Comparison of ENCODE assay signal across 28 mouse cellular contexts in genomic region chr4:96091869-96092268, GRCm38 (mm10). TPM values are rescaled to one million over a fixed set of nuclear protein-coding genes. Genes with fewer than 3 reads are reported as not detected.
DNase-seq lines count a peak whose midpoint lies in the region; ATAC-seq and TF ChIP-seq lines count a peak whose summit lies in the region.
"Had no signal": no experiment of that assay in that cellular context is flagged by ENCODE, and none has a peak within 500 bp of the region (broad histone marks: within the 10 kb centered on the region; RNA-seq: fewer than 3 reads in every experiment).

No protein-coding gene starts in this region.

- no peak overlapping the region for H3K27ac ChIP-seq in forebrain, postnatal 0 days (ENCODE audit: low read depth, low read length)
- no peak overlapping the region for H3K27ac ChIP-seq in forebrain, embryonic 12.5 days
- no peak overlapping the region for H3K27ac ChIP-seq in midbrain, postnatal 0 days (ENCODE audit: low read depth, low read length)
- H3K27ac ChIP-seq in midbrain, embryonic 11.5 days (ENCODE audit: low read depth, low read length) = no peak overlapping the region
- H3K27ac ChIP-seq: forebrain, embryonic 10.5 days; heart, embryonic 13.5 days; midbrain, embryonic 10.5 days; neural tube, embryonic 15.5 days; stomach, embryonic 15.5 days had no signal

- no peaks in the 10 kb centered on the region for H3K9me3 ChIP-seq in forebrain, postnatal 0 days (ENCODE audit: low read length)
- H3K9me3 ChIP-seq in forebrain, embryonic 12.5 days = no peaks in the 10 kb centered on the region
- H3K9me3 ChIP-seq in midbrain, postnatal 0 days (ENCODE audit: low read length) = no peaks in the 10 kb centered on the region
- no peaks in the 10 kb centered on the region for H3K9me3 ChIP-seq in midbrain, embryonic 11.5 days (ENCODE audit: control insufficient read depth, low read length)
- H3K9me3 ChIP-seq: forebrain, embryonic 10.5 days; G1E; heart, embryonic 13.5 days; midbrain, embryonic 10.5 days; neural tube, embryonic 15.5 days; stomach, embryonic 15.5 days had no signal

- no peaks in the 10 kb centered on the region for H3K36me3 ChIP-seq in forebrain, postnatal 0 days (ENCODE audit: insufficient read depth)
- H3K36me3 ChIP-seq in forebrain, embryonic 12.5 days (replicated peaks) = no peaks in the 10 kb centered on the region
- H3K36me3 ChIP-seq in midbrain, postnatal 0 days (ENCODE audit: insufficient read depth, low read length) = no peaks in the 10 kb centered on the region
- H3K36me3 ChIP-seq in midbrain, embryonic 11.5 days (ENCODE audit: control insufficient read depth, insufficient read depth, low read length) = no peaks in the 10 kb centered on the region
- H3K36me3 ChIP-seq: forebrain, embryonic 10.5 days; G1E; heart, embryonic 13.5 days; midbrain, embryonic 10.5 days; neural tube, embryonic 15.5 days; stomach, embryonic 15.5 days had no signal

- DNase-seq in forebrain, postnatal 0 days = no peak
- peak; percentile 24 for DNase-seq in kidney, adult 9 months
- no peak for DNase-seq in kidney, adult 18-20 months
- no peak for DNase-seq in midbrain, postnatal 0 days (ENCODE audit: low spot score)
- no peak for DNase-seq in midbrain, embryonic 11.5 days (ENCODE audit: low spot score, missing footprints)
- DNase-seq in adrenal gland, adult 2 months = no peak
- DNase-seq: adrenal gland, adult 8-10 months; cerebellum, adult 9-10 months; gastrocnemius, postnatal 10 days; heart, postnatal 14 days; right cerebral cortex, adult 18-20 months; thymus, adult 18-20 months; thymus, postnatal 36 days had no signal

- peak; percentile 27 for TF ChIP-seq CTCF in forebrain, postnatal 0 days (IDR thresholded peaks at IDR 0.05; ENCODE audit: low read depth)
- peak; percentile 46 for TF ChIP-seq CTCF in midbrain, postnatal 0 days (IDR thresholded peaks at IDR 0.05)

- no peak overlapping the region for H3K9ac ChIP-seq in forebrain, postnatal 0 days
- no peak overlapping the region for H3K9ac ChIP-seq in forebrain, embryonic 12.5 days
- H3K9ac ChIP-seq in midbrain, postnatal 0 days (replicated peaks; ENCODE audit: low read length, poor library complexity, severe bottlenecking) = no peak overlapping the region
- H3K9ac ChIP-seq in midbrain, embryonic 11.5 days (ENCODE audit: low read length) = no peak overlapping the region
- H3K9ac ChIP-seq: heart, embryonic 13.5 days; neural tube, embryonic 15.5 days; stomach, embryonic 15.5 days had no signal

- no peak overlapping the region for H3K4me3 ChIP-seq in forebrain, postnatal 0 days (ENCODE audit: low read depth, low read length)
- no peak overlapping the region for H3K4me3 ChIP-seq in forebrain, embryonic 12.5 days (replicated peaks)
- no peak overlapping the region for H3K4me3 ChIP-seq in midbrain, postnatal 0 days (ENCODE audit: low read depth, low read length)
- H3K4me3 ChIP-seq in midbrain, embryonic 11.5 days (ENCODE audit: low read depth, low read length) = no peak overlapping the region
- H3K4me3 ChIP-seq: forebrain, embryonic 10.5 days; heart, embryonic 13.5 days; midbrain, embryonic 10.5 days; neural tube, embryonic 15.5 days; stomach, embryonic 15.5 days had no signal

- no peaks in the 10 kb centered on the region for H3K27me3 ChIP-seq in forebrain, postnatal 0 days (ENCODE audit: insufficient read depth, low read length)
- no peaks in the 10 kb centered on the region for H3K27me3 ChIP-seq in forebrain, embryonic 12.5 days
- no peaks in the 10 kb centered on the region for H3K27me3 ChIP-seq in midbrain, postnatal 0 days (ENCODE audit: insufficient read depth, low read length)
- no peaks in the 10 kb centered on the region for H3K27me3 ChIP-seq in midbrain, embryonic 11.5 days (ENCODE audit: control insufficient read depth, insufficient read depth, low read length)
- H3K27me3 ChIP-seq: heart, embryonic 13.5 days; neural tube, embryonic 15.5 days; stomach, embryonic 15.5 days had no signal

- H3K4me2 ChIP-seq in forebrain, postnatal 0 days (ENCODE audit: low read depth) = no peak overlapping the region
- no peak overlapping the region for H3K4me2 ChIP-seq in forebrain, embryonic 12.5 days
- H3K4me2 ChIP-seq in midbrain, postnatal 0 days (ENCODE audit: low read depth, low read length, poor library complexity, severe bottlenecking) = no peak overlapping the region
- H3K4me2 ChIP-seq in midbrain, embryonic 11.5 days = no peak overlapping the region
- H3K4me2 ChIP-seq: heart, embryonic 13.5 days; neural tube, embryonic 15.5 days; stomach, embryonic 15.5 days had no signal

- H3K4me1 ChIP-seq in forebrain, postnatal 0 days (ENCODE audit: insufficient read depth) = no peaks in the 10 kb centered on the region
- 0 out of 2 replicates have a peak, but pooled peaks cover 3% of the 10 kb centered on the region for H3K4me1 ChIP-seq in forebrain, embryonic 12.5 days
- H3K4me1 ChIP-seq in midbrain, postnatal 0 days (ENCODE audit: insufficient read depth, low read length) = no peaks in the 10 kb centered on the region
- H3K4me1 ChIP-seq in midbrain, embryonic 11.5 days (ENCODE audit: control insufficient read depth, insufficient read depth, low read length) = no peaks in the 10 kb centered on the region
- H3K4me1 ChIP-seq: heart, embryonic 13.5 days; midbrain, embryonic 10.5 days; neural tube, embryonic 15.5 days; stomach, embryonic 15.5 days had no signal

- ATAC-seq in forebrain, postnatal 0 days = no peak
- ATAC-seq in forebrain, embryonic 12.5 days (ENCODE audit: low FRiP score) = no peak
- ATAC-seq in midbrain, postnatal 0 days (ENCODE audit: low FRiP score) = no peak
- no peak for ATAC-seq in midbrain, embryonic 11.5 days (ENCODE audit: low FRiP score)
- ATAC-seq: lung, postnatal 0 days had no signal

RNA-seq across cellular contexts. Expression of gene Cyp2j13, which starts 14.5 kb away (rescaled TPM):
- not detected in 2 replicates for total RNA-seq in forebrain, postnatal 0 days (2014; rRNA removed)
- polyA plus RNA-seq in forebrain, postnatal 0 days (2015; fragmentation: Nextera tagmentation; extraction: Ambion mirVana) = not detected in 2 replicates
- not detected in 2 replicates for polyA plus RNA-seq in forebrain, embryonic 12.5 days (2016; fragmentation: Nextera tagmentation; extraction: Ambion mirVana)
- total RNA-seq in midbrain, postnatal 0 days (2014; rRNA removed) = not detected in 2 replicates
- polyA plus RNA-seq in midbrain, postnatal 0 days (2015; fragmentation: Nextera tagmentation; extraction: Ambion mirVana) = not detected in 2 replicates
- polyA plus RNA-seq in midbrain, embryonic 11.5 days (2014; fragmentation: Nextera tagmentation; extraction: Ambion mirVana) = not detected in 2 replicates
- total RNA-seq in adrenal gland, adult 2 months (2021) = not detected
- polyA plus RNA-seq in adrenal gland, adult 2 months (2012; rRNA removed) = not detected in 2 replicates
- total RNA-seq: adrenal gland, adult 8-10 months; gastrocnemius, postnatal 10 days; granulocyte monocyte progenitor cell, adult 5-6 weeks; heart, postnatal 14 days; liver, adult 2 months had no signal
- polyA plus RNA-seq: G1E; heart, embryonic 13.5 days; hindbrain, embryonic 11.5 days; liver, adult 2 months; liver, embryonic 16.5 days; lung, postnatal 0 days; neural tube, embryonic 15.5 days; stomach, embryonic 15.5 days had no signal

RNA-seq across cellular contexts. Expression of gene Cyp2j12, which starts 49.1 kb away (rescaled TPM):
- total RNA-seq in forebrain, postnatal 0 days (2014; rRNA removed) = not detected in 2 replicates
- polyA plus RNA-seq in forebrain, postnatal 0 days (2015; fragmentation: Nextera tagmentation; extraction: Ambion mirVana) = not detected in 2 replicates
- polyA plus RNA-seq in forebrain, embryonic 12.5 days (2016; fragmentation: Nextera tagmentation; extraction: Ambion mirVana) = not detected in 2 replicates
- total RNA-seq in midbrain, postnatal 0 days (2014; rRNA removed) = not detected in 2 replicates
- polyA plus RNA-seq in midbrain, postnatal 0 days (2015; fragmentation: Nextera tagmentation; extraction: Ambion mirVana) = not detected in 2 replicates
- not detected in 2 replicates for polyA plus RNA-seq in midbrain, embryonic 11.5 days (2014; fragmentation: Nextera tagmentation; extraction: Ambion mirVana)
- total RNA-seq in adrenal gland, adult 2 months (2021) = under 1 TPM; 0.23 to 0.62 TPM
- polyA plus RNA-seq in adrenal gland, adult 2 months (2012; rRNA removed) = not detected in 2 replicates
- total RNA-seq: granulocyte monocyte progenitor cell, adult 5-6 weeks; heart, postnatal 14 days; liver, adult 2 months had no signal
- polyA plus RNA-seq: forebrain, embryonic 10.5 days; G1E; heart, embryonic 13.5 days; hindbrain, embryonic 11.5 days; kidney, embryonic 14.5 days; large intestine, adult 2 months; limb, embryonic 11.5 days; liver, adult 2 months; liver, embryonic 16.5 days; lung, postnatal 0 days; midbrain, embryonic 10.5 days; neural tube, embryonic 15.5 days; stomach, embryonic 15.5 days had no signal
